Mouse (Mus musculus) cortical plate, adult 2 months (tissue): ENCODE measurements around the gene Rln1.

Experiments used
- CTCF ChIP-seq: fragments of 200-500 bp; IDR thresholded peaks from 2 replicates; pipeline ENCODE4 v1.5.1; 2011; ENCODE audit warnings: mild to moderate bottlenecking, control low read depth, low read length; ENCODE audit not compliant: insufficient read depth; ENCODE audit errors: extremely low read depth
- POLR2A ChIP-seq: fragments of 200-500 bp; IDR thresholded peaks from 2 replicates; pipeline ENCODE4 v1.6.1; 2011; ENCODE audit warnings: mild to moderate bottlenecking, low read length, control low read depth; ENCODE audit not compliant: insufficient read depth; ENCODE audit errors: extremely low read depth

GRCm38 (mm10) chr19:29373438-29373837 is 39.0 kb upstream of the Rln1 start:
- TF ChIP-seq POLR2A (no peak), CTCF (no peak)
